17 mouse cellular contexts compared by ENCODE assay signal in genomic region chr12:14114730-14115129, GRCm38 (mm10). TPM values are rescaled to one million over a fixed set of nuclear protein-coding genes. Genes with fewer than 3 reads are reported as not detected.
A peak's percentile ranks its signal among the peaks of the same experiment; 100 is the strongest.
DNase-seq lines count a peak whose midpoint lies in the region.
"Had no signal": no experiment of that assay in that cellular context is flagged by ENCODE, and none has a peak within 500 bp of the region (broad histone marks: within the 10 kb centered on the region; RNA-seq: fewer than 3 reads in every experiment).

No protein-coding gene starts in this region.

- no peak overlapping the region for H3K4me3 ChIP-seq in midbrain, embryonic 10.5 days
- H3K4me3 ChIP-seq: heart, embryonic 10.5 days; limb, embryonic 12.5 days had no signal

- peak; percentile 4 to 13 for DNase-seq in cerebellum, postnatal 36 days
- no peak for DNase-seq in cerebellum, postnatal 4 days (ENCODE audit: low spot score in 2 of 2)
- peak; percentile 7 to 24 for DNase-seq in left cerebral cortex, postnatal 25 days (ENCODE audit: low spot score in 2 of 2)
- no peak for DNase-seq in left cerebral cortex, postnatal 36 days (ENCODE audit: low spot score in 2 of 2)
- peak; percentile 65 to 81 for DNase-seq in layer of hippocampus, adult 18-20 months (ENCODE audit: low spot score in 2 of 2)
- DNase-seq in layer of hippocampus, postnatal 25 days (ENCODE audit: extremely low spot score in 1 of 2, low spot score in 1 of 2): peak; percentile 6 to 14
- DNase-seq in midbrain, embryonic 10.5 days (ENCODE audit: low spot score): no peak
- DNase-seq: gastrocnemius, postnatal 25 days; heart, postnatal 4 days; kidney, adult 8-10 months; kidney, postnatal 36 days; lung, postnatal 10 days; retina, postnatal 1 day; thymus, postnatal 4 days had no signal

- no peaks in the 10 kb centered on the region for H3K9me3 ChIP-seq in midbrain, embryonic 10.5 days (replicated peaks)
- H3K9me3 ChIP-seq: heart, embryonic 10.5 days; limb, embryonic 12.5 days had no signal

- H3K36me3 ChIP-seq in midbrain, embryonic 10.5 days: no peaks in the 10 kb centered on the region
- H3K36me3 ChIP-seq: heart, embryonic 10.5 days; limb, embryonic 12.5 days had no signal

- intact Hi-C loops in left cerebral cortex, postnatal 25 days (cut with DNase I): no loop called here
- intact Hi-C loops in left cerebral cortex, postnatal 36 days (cut with DNase I): no loop called here

- H3K4me1 ChIP-seq in midbrain, embryonic 10.5 days: no peaks in the 10 kb centered on the region
- H3K4me1 ChIP-seq: heart, embryonic 10.5 days; limb, embryonic 12.5 days had no signal

- 89% methylated on average over 6 of the region's 6 CpGs for WGBS in midbrain, embryonic 10.5 days

- H3K27me3 ChIP-seq in midbrain, embryonic 10.5 days (ENCODE audit: low read depth, poor library complexity, severe bottlenecking): no peaks in the 10 kb centered on the region
- H3K27me3 ChIP-seq: limb, embryonic 12.5 days had no signal

- no peak overlapping the region for H3K27ac ChIP-seq in midbrain, embryonic 10.5 days (replicated peaks)
- H3K27ac ChIP-seq: heart, embryonic 10.5 days; limb, embryonic 12.5 days; liver, embryonic 14.5 days had no signal

RNA-seq across cellular contexts. Expression of gene Fam84a, which starts 37.1 kb away (rescaled TPM):
- 10 to 100 TPM; 83.1 to 87.9 TPM for total RNA-seq in left cerebral cortex, postnatal 25 days (2021)
- 10 to 100 TPM; 69.3 to 90.4 TPM for total RNA-seq in left cerebral cortex, postnatal 36 days (2021)
- 100 to 1,000 TPM in 1 of 2 experiments, 10 to 100 TPM in 1; 87.5 to 105 TPM for total RNA-seq in layer of hippocampus, adult 18-20 months (2021)
- total RNA-seq in layer of hippocampus, postnatal 25 days (2021): 10 to 100 TPM; 93.3 to 94.3 TPM
- 11.7 and 21.2 TPM in 2 replicates for polyA plus RNA-seq in midbrain, embryonic 10.5 days (2016; fragmentation: Nextera tagmentation; extraction: Ambion mirVana)

Comparison
In these comparisons a context has a peak if more than half of its experiments do, and no peak if none do; other contexts are left out.
1. DNase-seq: peak in cerebellum, postnatal 36 days (2 of 2), left cerebral cortex, postnatal 25 days (2 of 2), layer of hippocampus, adult 18-20 months (2 of 2) and layer of hippocampus, postnatal 25 days (2 of 2); none in cerebellum, postnatal 4 days (0 of 2), left cerebral cortex, postnatal 36 days (0 of 2) and midbrain, embryonic 10.5 days (single experiment).